Mouse (Mus musculus) limb, embryonic 12.5 days (tissue): Measurements from ENCODE around the gene Prune2. TPM values are rescaled to one million over a fixed set of nuclear protein-coding genes. Genes with fewer than 3 reads are reported as not detected.
A peak's percentile ranks its signal among the peaks of the same experiment; 100 is the strongest.
"Not testable (repeated sequence)": the region's sequence is repeated elsewhere in the genome, so short reads cannot be mapped to it uniquely, and the experiment has no call there.

ENCODE experiments used
- ATAC-seq: fragments of 200-750 bp; cut with Nextera tagmentation; 2 replicates; pipeline ENCODE4 v1.8.0; 2017; ENCODE audit warnings: low read depth, moderate TSS enrichment; ENCODE audit not compliant: insufficient number of reproducible peaks, insufficient read depth, low FRiP score, low TSS enrichment
- H3K27ac ChIP-seq: fragments of 300-500 bp; sonication (generic); 2 replicates; pipeline ENCODE4 v1.5.1; 2016; ENCODE audit warnings: mild to moderate bottlenecking, moderate library complexity
- H3K27me3 ChIP-seq: fragments of 300-500 bp; sonication (generic); 2 replicates; pipeline ENCODE4 v1.6.1; 2016; ENCODE audit warnings: mild to moderate bottlenecking, moderate library complexity
- H3K36me3 ChIP-seq: fragments of 300-500 bp; sonication (generic); 2 replicates; pipeline ENCODE4 v1.6.1; 2016; ENCODE audit warnings: mild to moderate bottlenecking, moderate library complexity
- H3K4me1 ChIP-seq: fragments of 300-500 bp; sonication (generic); replicated peaks from 2 replicates; pipeline ENCODE4 v1.6.1; 2016
- H3K4me2 ChIP-seq: fragments of 300-500 bp; sonication (generic); 2 replicates; pipeline ENCODE4 v1.6.1; 2016; ENCODE audit warnings: mild to moderate bottlenecking, moderate library complexity
- H3K4me3 ChIP-seq: fragments of 300-500 bp; sonication (generic); replicated peaks from 2 replicates; pipeline ENCODE4 v1.5.1; 2016; ENCODE audit warnings: mild to moderate bottlenecking
- H3K9ac ChIP-seq: fragments of 300-500 bp; sonication (generic); replicated peaks from 2 replicates; pipeline ENCODE4 v1.6.1; 2016; ENCODE audit warnings: mild to moderate bottlenecking, moderate library complexity
- H3K9me3 ChIP-seq: fragments of 300-500 bp; sonication (generic); 2 replicates; pipeline ENCODE4 v1.6.1; 2016; ENCODE audit warnings: mild to moderate bottlenecking, moderate library complexity
- WGBS: fragments of 180-500 bp; shearing (Covaris S2); methylation state at CpG from one replicate; pipeline ENCODE4 v1.1.7; 2016; 5-methylcytosine and 5-hydroxymethylcytosine counted together
- polyA plus RNA-seq: library from polyadenylated mRNA; unstranded; fragments of >200 nt; fragmentation: Nextera tagmentation; extraction: Ambion mirVana; gene quantifications from 2 replicates; pipeline ENCODE4 v1.2.1, GENCODE M21; 2016

The Prune2 gene
- polyA plus RNA-seq, 1 experiment from 2014 or later: 0.80 TPM

GRCm38 (mm10) chr19:17153911-17154639 lies 198.2 kb downstream of the Prune2 start:
- H3K4me3 ChIP-seq: no peak overlapping the region
- no peak for ATAC-seq
- WGBS: 89% methylated on average over 11 of the region's 11 CpGs

GRCm38 (mm10) chr19:17155216-17155615 lies 199.3 kb downstream of the Prune2 start:
- 90% methylated on average over 2 of the region's 2 CpGs for WGBS
- ATAC-seq: no peak

More at GRCm38 (mm10) chr19:17153911-17154639, 198.2 kb downstream of the Prune2 start:
- Histone ChIP-seq H3K4me2 (no peak overlapping the region), H3K36me3 (no peaks in the 10 kb centered on the region), H3K9me3 (no peaks in the 10 kb centered on the region), H3K27me3 (no peaks in the 10 kb centered on the region), H3K27ac (no peak overlapping the region), H3K4me1 (no peaks in the 10 kb centered on the region), H3K9ac (no peak overlapping the region)

GRCm38 (mm10) chr19:17159676-17160075 lies 203.8 kb downstream of the Prune2 start:
- Histone ChIP-seq H3K27me3 (no peaks in the 10 kb centered on the region), H3K4me3 (no peak overlapping the region), H3K36me3 (no peaks in the 10 kb centered on the region), H3K27ac (no peak overlapping the region), H3K4me1 (peaks cover 3% of the 10 kb centered on the region; the same call in 1 of the 2 replicates), H3K9me3 (no peaks in the 10 kb centered on the region), H3K9ac (no peak overlapping the region), H3K4me2 (no peak overlapping the region)
- WGBS: 77% methylated on average over 2 of the region's 2 CpGs
- ATAC-seq: no peak

More at GRCm38 (mm10) chr19:17155216-17155615, 199.3 kb downstream of the Prune2 start:
- Histone ChIP-seq H3K27ac (no peak overlapping the region), H3K4me2 (no peak overlapping the region), H3K36me3 (no peaks in the 10 kb centered on the region), H3K9ac (no peak overlapping the region), H3K4me1 (no peaks in the 10 kb centered on the region), H3K27me3 (no peaks in the 10 kb centered on the region), H3K4me3 (no peak overlapping the region), H3K9me3 (no peaks in the 10 kb centered on the region)

GRCm38 (mm10) chr19:17160231-17160630 lies 204.3 kb downstream of the Prune2 start:
- Histone ChIP-seq H3K4me1 (peaks cover 3% of the 10 kb centered on the region; the same call in 1 of the 2 replicates), H3K27me3 (no peaks in the 10 kb centered on the region), H3K4me3 (no peak overlapping the region), H3K9me3 (no peaks in the 10 kb centered on the region), H3K27ac (no peak overlapping the region), H3K4me2 (no peak overlapping the region), H3K9ac (no peak overlapping the region), H3K36me3 (no peaks in the 10 kb centered on the region)
- WGBS: 84% methylated on average over 2 of the region's 2 CpGs
- no peak for ATAC-seq

- Histone ChIP-seq H3K27ac (no peak overlapping the region), H3K27me3 (no peaks in the 10 kb centered on the region), H3K4me2 (peak overlapping the region; percentile 39), H3K9ac (no peak overlapping the region), H3K36me3 (no peaks in the 10 kb centered on the region), H3K9me3 (no peaks in the 10 kb centered on the region), H3K4me3 (no peak overlapping the region), H3K4me1 (peaks cover 3% of the 10 kb centered on the region; the same call in 1 of the 2 replicates)
- peak; percentile 59; the same call in 1 of the 2 replicates for ATAC-seq
- WGBS: 12% methylated on average over 13 of the region's 13 CpGs
Observed at GRCm38 (mm10) chr19:17163511-17163953, 207.6 kb downstream of the Prune2 start.

- H3K9ac ChIP-seq: no peak overlapping the region
- WGBS: 88% methylated on average over 7 of the region's 7 CpGs
- H3K4me3 ChIP-seq: no peak overlapping the region
- peaks cover 3% of the 10 kb centered on the region; the same call in 1 of the 2 replicates for H3K4me1 ChIP-seq
- H3K4me2 ChIP-seq: no peak overlapping the region
- ATAC-seq: no peak
- no peaks in the 10 kb centered on the region for H3K9me3 ChIP-seq
- H3K36me3 ChIP-seq: no peaks in the 10 kb centered on the region
- no peak overlapping the region for H3K27ac ChIP-seq
- H3K27me3 ChIP-seq: no peaks in the 10 kb centered on the region
Observed at GRCm38 (mm10) chr19:17166288-17166687, 210.4 kb downstream of the Prune2 start.

- Histone ChIP-seq H3K36me3 (no peaks in the 10 kb centered on the region), H3K9ac (no peak overlapping the region), H3K9me3 (no peaks in the 10 kb centered on the region), H3K4me2 (no peak overlapping the region), H3K27me3 (no peaks in the 10 kb centered on the region), H3K27ac (no peak overlapping the region), H3K4me3 (no peak overlapping the region), H3K4me1 (peaks cover 3% of the 10 kb centered on the region; the same call in 1 of the 2 replicates)
- no peak for ATAC-seq
- WGBS: 70% methylated on average over 9 of the region's 9 CpGs
Observed at GRCm38 (mm10) chr19:17168186-17168585, 212.3 kb downstream of the Prune2 start.

- Histone ChIP-seq H3K4me1 (no peaks in the 10 kb centered on the region), H3K27me3 (no peaks in the 10 kb centered on the region), H3K9me3 (no peaks in the 10 kb centered on the region), H3K9ac (no peak overlapping the region), H3K4me2 (no peak overlapping the region), H3K36me3 (no peaks in the 10 kb centered on the region), H3K27ac (no peak overlapping the region), H3K4me3 (no peak overlapping the region)
- 80% methylated on average over 10 of the region's 10 CpGs for WGBS
- no peak for ATAC-seq
Observed at GRCm38 (mm10) chr19:17169746-17170145, 213.8 kb downstream of the Prune2 start.

- not testable (repeated sequence) for H3K4me2 ChIP-seq, H3K9ac ChIP-seq, H3K27me3 ChIP-seq, H3K9me3 ChIP-seq, ATAC-seq, H3K27ac ChIP-seq, H3K4me1 ChIP-seq, H3K4me3 ChIP-seq, H3K36me3 ChIP-seq
- 90% methylated on average over 2 of the region's 2 CpGs for WGBS
Observed at GRCm38 (mm10) chr19:17174501-17174900, 218.6 kb downstream of the Prune2 start.

- Histone ChIP-seq H3K36me3 (no peaks in the 10 kb centered on the region), H3K4me3 (no peak overlapping the region), H3K9me3 (no peaks in the 10 kb centered on the region), H3K4me2 (no peak overlapping the region), H3K9ac (no peak overlapping the region), H3K4me1 (peaks cover 3% of the 10 kb centered on the region; the same call in 1 of the 2 replicates), H3K27me3 (no peaks in the 10 kb centered on the region), H3K27ac (no peak overlapping the region)
- no peak for ATAC-seq
- 23% methylated on average over 4 of the region's 4 CpGs for WGBS
Observed at GRCm38 (mm10) chr19:17180506-17180905, 224.6 kb downstream of the Prune2 start.

- H3K27me3 ChIP-seq: no peaks in the 10 kb centered on the region
- no peaks in the 10 kb centered on the region for H3K9me3 ChIP-seq
- no peak overlapping the region for H3K4me2 ChIP-seq
- H3K4me1 ChIP-seq: no peaks in the 10 kb centered on the region
- H3K36me3 ChIP-seq: no peaks in the 10 kb centered on the region
- H3K27ac ChIP-seq: no peak overlapping the region
- no peak overlapping the region for H3K9ac ChIP-seq
- ATAC-seq: no peak
- WGBS: 75% methylated on average over 5 of the region's 5 CpGs
- H3K4me3 ChIP-seq: no peak overlapping the region
Observed at GRCm38 (mm10) chr19:17194730-17195129, 238.8 kb downstream of the Prune2 start.

GRCm38 (mm10) chr19:17199059-17199458 lies 243.1 kb downstream of the Prune2 start:
- Histone ChIP-seq H3K27me3 (no peaks in the 10 kb centered on the region), H3K4me2 (no peak overlapping the region), H3K27ac (no peak overlapping the region), H3K9ac (no peak overlapping the region), H3K4me3 (no peak overlapping the region), H3K4me1 (no peaks in the 10 kb centered on the region), H3K36me3 (no peaks in the 10 kb centered on the region), H3K9me3 (no peaks in the 10 kb centered on the region)
- ATAC-seq: no peak
- 58% methylated on average over 8 of the region's 8 CpGs for WGBS
